Mouse (Mus musculus) right cerebral cortex, postnatal 25 days (tissue): ENCODE results near the gene Osbpl7.

Experiments used
- DNase-seq: peaks from one replicate; pipeline ENCODE4 v3.0.0; 2022

Osbpl7 gene

GRCm38 (mm10) chr11:97083401-97084140 is 33.1 kb downstream of the Osbpl7 start:
- DNase-seq, result peak; percentile 40

- DNase-seq, result no peak
These were observed 34.5 kb downstream of the Osbpl7 start for GRCm38 (mm10) chr11:97084821-97085505.

GRCm38 (mm10) chr11:97086365-97086764 is 35.9 kb downstream of the Osbpl7 start:
- no peak for DNase-seq

GRCm38 (mm10) chr11:97094600-97094999 is 44.2 kb downstream of the Osbpl7 start:
- no peak for DNase-seq

- no peak for DNase-seq
These were observed 48.4 kb downstream of the Osbpl7 start for GRCm38 (mm10) chr11:97098791-97099190.

- peak; percentile 15 for DNase-seq
These were observed 51.3 kb downstream of the Osbpl7 start for GRCm38 (mm10) chr11:97101722-97102121.

GRCm38 (mm10) chr11:97103163-97104090 is 53.0 kb downstream of the Osbpl7 start:
- no peak for DNase-seq

- DNase-seq, result no peak
These were observed 53.7 kb downstream of the Osbpl7 start for GRCm38 (mm10) chr11:97104091-97104483.

GRCm38 (mm10) chr11:97108976-97109375 is 58.5 kb downstream of the Osbpl7 start:
- no peak for DNase-seq

GRCm38 (mm10) chr11:97112519-97113125 is 62.2 kb downstream of the Osbpl7 start:
- DNase-seq, result no peak

GRCm38 (mm10) chr11:97114671-97115601 is 64.5 kb downstream of the Osbpl7 start, which contains the start of gene Tbx21:
Gene Tbx21 (minus strand): TSS chr11:97115331.
- DNase-seq, result no peak

- no peak for DNase-seq
These were observed 65.4 kb downstream of the Osbpl7 start for GRCm38 (mm10) chr11:97115797-97116196.
